Comparison of ENCODE assay signal across 9 mouse cellular contexts in the genomic region with DNA sequence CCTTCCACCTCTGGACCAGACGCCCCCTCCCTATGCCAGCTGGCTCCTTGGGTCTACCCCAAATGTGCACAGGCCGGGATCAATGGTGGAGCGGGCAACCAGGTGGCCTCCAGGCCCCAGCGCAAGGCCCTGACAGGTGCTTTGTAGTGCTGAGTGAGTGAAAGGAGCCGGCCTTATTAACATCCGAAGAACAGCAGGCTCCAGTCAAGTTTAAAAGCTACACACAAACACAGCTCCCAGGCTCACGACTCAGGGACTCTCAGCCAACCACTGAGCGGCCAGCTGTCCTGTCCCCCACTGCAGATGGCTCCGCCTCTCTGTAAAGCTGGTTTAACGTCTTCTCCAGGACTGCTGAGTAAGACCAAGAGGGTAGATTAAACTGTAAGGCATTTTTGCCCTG. TPM values are rescaled to one million over a fixed set of nuclear protein-coding genes. Genes with fewer than 3 reads are reported as not detected.
DNase-seq lines count a peak whose midpoint lies in the region; ATAC-seq and TF ChIP-seq lines count a peak whose summit lies in the region.
"Had no signal": no experiment of that assay in that cellular context is flagged by ENCODE, and none has a peak within 500 bp of the region (broad histone marks: within the 10 kb centered on the region; RNA-seq: fewer than 3 reads in every experiment).

No protein-coding gene starts in this region.

- no peak overlapping the region for H3K4me3 ChIP-seq in kidney, postnatal 0 days (replicated peaks; ENCODE audit: low read depth, low read length)
- H3K4me3 ChIP-seq in embryonic facial prominence, embryonic 11.5 days (ENCODE audit: low read depth, low read length), result no peak overlapping the region
- H3K4me3 ChIP-seq in intestine, embryonic 15.5 days (replicated peaks), result no peak overlapping the region
- H3K4me3 ChIP-seq in neural tube, embryonic 14.5 days (ENCODE audit: low read depth, low read length), result no peak overlapping the region
- H3K4me3 ChIP-seq: left cerebral cortex, adult 2 months had no signal

- no peak overlapping the region for H3K27ac ChIP-seq in kidney, postnatal 0 days
- H3K27ac ChIP-seq in embryonic facial prominence, embryonic 11.5 days (replicated peaks; ENCODE audit: low read depth, low read length), result no peak overlapping the region
- H3K27ac ChIP-seq in intestine, embryonic 15.5 days, result no peak overlapping the region
- H3K27ac ChIP-seq in neural tube, embryonic 14.5 days (ENCODE audit: low read depth, low read length), result no peak overlapping the region
- H3K27ac ChIP-seq: left cerebral cortex, adult 2 months had no signal

- DNase-seq in kidney, postnatal 0 days (ENCODE audit: low spot score), result peak; percentile 46
- no peak for DNase-seq in kidney, adult 11 months
- peak; percentile 38 for DNase-seq in embryonic facial prominence, embryonic 11.5 days (ENCODE audit: low spot score)
- no peak for DNase-seq in thymus, postnatal 10 days (ENCODE audit: low spot score in 2 of 2)
- DNase-seq in gastrocnemius, adult 18-20 months (ENCODE audit: low spot score), result no peak

- no peaks in the 10 kb centered on the region for H3K36me3 ChIP-seq in kidney, postnatal 0 days (ENCODE audit: insufficient read depth, low read length)
- H3K36me3 ChIP-seq in embryonic facial prominence, embryonic 11.5 days (replicated peaks; ENCODE audit: control insufficient read depth, insufficient read depth, low read depth, low read length), result no peaks in the 10 kb centered on the region
- H3K36me3 ChIP-seq in intestine, embryonic 15.5 days, result no peaks in the 10 kb centered on the region
- no peaks in the 10 kb centered on the region for H3K36me3 ChIP-seq in neural tube, embryonic 14.5 days (ENCODE audit: control insufficient read depth, insufficient read depth, low read length)

- no peaks in the 10 kb centered on the region for H3K27me3 ChIP-seq in kidney, postnatal 0 days (ENCODE audit: insufficient read depth, low read length)
- peaks cover 23% of the 10 kb centered on the region for H3K27me3 ChIP-seq in embryonic facial prominence, embryonic 11.5 days (ENCODE audit: control insufficient read depth, insufficient read depth, low read length)
- H3K27me3 ChIP-seq in intestine, embryonic 15.5 days (replicated peaks), result peaks cover 21% of the 10 kb centered on the region
- no peaks in the 10 kb centered on the region for H3K27me3 ChIP-seq in neural tube, embryonic 14.5 days (ENCODE audit: control insufficient read depth, insufficient read depth, low read length)

- no peaks in the 10 kb centered on the region for H3K4me1 ChIP-seq in kidney, postnatal 0 days (replicated peaks; ENCODE audit: insufficient read depth, low read length)
- H3K4me1 ChIP-seq in embryonic facial prominence, embryonic 11.5 days (ENCODE audit: control insufficient read depth, insufficient read depth, low read length), result no peaks in the 10 kb centered on the region; the same call in none of the 2 replicates
- peaks cover 2% of the 10 kb centered on the region; the same call in 1 of the 2 replicates for H3K4me1 ChIP-seq in intestine, embryonic 15.5 days (replicated peaks)
- H3K4me1 ChIP-seq in neural tube, embryonic 14.5 days (ENCODE audit: control insufficient read depth, insufficient read depth, low read length), result peaks cover 14% of the 10 kb centered on the region

- ATAC-seq in kidney, postnatal 0 days (replicated peaks; ENCODE audit: low FRiP score, low read depth), result peak; percentile 44; the same call in 1 of the 2 replicates
- peak; percentile 61; the same call in 1 of the 2 replicates for ATAC-seq in embryonic facial prominence, embryonic 11.5 days (replicated peaks; ENCODE audit: insufficient number of reproducible peaks, low FRiP score, low TSS enrichment, low read depth)
- peak; percentile 59; the same call in 1 of the 2 replicates for ATAC-seq in intestine, embryonic 15.5 days
- ATAC-seq in neural tube, embryonic 14.5 days (ENCODE audit: low read depth), result peak; percentile 35; the same call in 1 of the 2 replicates
- no peak for ATAC-seq in inflammation-experienced regulatory T-cells, adult 6 months

- H3K9me3 ChIP-seq in kidney, postnatal 0 days (replicated peaks; ENCODE audit: low read length), result no peaks in the 10 kb centered on the region
- H3K9me3 ChIP-seq in embryonic facial prominence, embryonic 11.5 days (replicated peaks; ENCODE audit: control insufficient read depth, low read length), result no peaks in the 10 kb centered on the region
- no peaks in the 10 kb centered on the region for H3K9me3 ChIP-seq in intestine, embryonic 15.5 days
- H3K9me3 ChIP-seq in neural tube, embryonic 14.5 days (ENCODE audit: control insufficient read depth, low read length), result no peaks in the 10 kb centered on the region

- 22% methylated on average over 10 of the region's 10 CpGs for WGBS in kidney, postnatal 0 days
- WGBS in embryonic facial prominence, embryonic 11.5 days, result 18% methylated on average over 10 of the region's 10 CpGs
- 19% methylated on average over 10 of the region's 10 CpGs for WGBS in intestine, embryonic 15.5 days
- 11% methylated on average over 10 of the region's 10 CpGs for WGBS in neural tube, embryonic 14.5 days

- H3K9ac ChIP-seq in kidney, postnatal 0 days (ENCODE audit: low read depth, low read length), result no peak overlapping the region
- H3K9ac ChIP-seq in embryonic facial prominence, embryonic 11.5 days (replicated peaks; ENCODE audit: low read length), result no peak overlapping the region
- H3K9ac ChIP-seq in intestine, embryonic 15.5 days, result no peak overlapping the region
- H3K9ac ChIP-seq in neural tube, embryonic 14.5 days (replicated peaks; ENCODE audit: low read depth, low read length), result no peak overlapping the region

- no peak overlapping the region for H3K4me2 ChIP-seq in kidney, postnatal 0 days (ENCODE audit: low read length)
- no peak overlapping the region for H3K4me2 ChIP-seq in embryonic facial prominence, embryonic 11.5 days (ENCODE audit: low read depth, low read length)
- H3K4me2 ChIP-seq in intestine, embryonic 15.5 days (replicated peaks), result no peak overlapping the region
- peak overlapping the region; percentile 4; the same call in 1 of the 2 replicates for H3K4me2 ChIP-seq in neural tube, embryonic 14.5 days (ENCODE audit: low read depth, low read length)

- TF ChIP-seq CTCF in kidney, postnatal 0 days (IDR thresholded peaks at IDR 0.05; ENCODE audit: low read depth), result no peak

RNA-seq across cellular contexts. Expression of gene Slit1, which starts 8.8 kb away (rescaled TPM):
- 3.2 and 3.4 TPM in 2 replicates for polyA plus RNA-seq in kidney, postnatal 0 days (2015; fragmentation: Nextera tagmentation; extraction: Ambion mirVana)
- 2.1 TPM in 2 replicates for polyA plus RNA-seq in embryonic facial prominence, embryonic 11.5 days (2014; fragmentation: Nextera tagmentation; extraction: Ambion mirVana)
- 0.63 and 0.68 TPM in 2 replicates for polyA plus RNA-seq in intestine, embryonic 15.5 days (2015; fragmentation: Nextera tagmentation; extraction: Ambion mirVana)
- polyA plus RNA-seq in neural tube, embryonic 14.5 days (2014; fragmentation: Nextera tagmentation; extraction: Ambion mirVana), result 38.5 and 53.5 TPM in 2 replicates
- not detected for polyA plus RNA-seq in inflammation-experienced regulatory T-cells, adult 6 months (2017; shearing (Covaris generic))
- 1 to 10 TPM in 1 of 2 experiments, under 1 TPM in 1; 0.50 to 1.2 TPM for total RNA-seq in gastrocnemius, adult 18-20 months (2021)

Comparison
In these comparisons a context has a peak if more than half of its experiments do, and no peak if none do; other contexts are left out.
1. DNase-seq: peak in kidney, postnatal 0 days (single experiment) and embryonic facial prominence, embryonic 11.5 days (single experiment); none in kidney, adult 11 months (single experiment), thymus, postnatal 10 days (0 of 2) and gastrocnemius, adult 18-20 months (single experiment).